Comparison of ENCODE assay signal across 8 mouse cellular contexts in the genomic region with DNA sequence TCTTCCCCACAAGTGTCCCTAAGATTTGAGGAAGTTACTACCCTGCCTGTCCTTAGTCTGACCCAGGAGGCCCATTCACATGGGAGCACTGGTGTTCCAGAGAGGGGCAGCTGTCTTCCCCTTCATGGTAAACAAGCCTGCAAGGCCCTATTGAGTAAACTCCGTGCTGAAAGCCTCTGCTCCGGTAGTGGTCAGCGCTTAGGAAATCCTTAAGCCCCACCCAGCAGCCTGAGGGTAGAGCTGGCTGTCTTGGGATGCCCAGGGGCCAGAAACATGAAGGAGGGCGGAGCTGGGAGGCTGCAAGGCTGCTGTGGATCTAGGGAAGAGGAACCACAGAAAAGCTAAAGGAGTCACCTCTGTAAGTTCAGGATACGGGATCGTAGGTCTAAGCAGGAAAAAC. TPM values are rescaled to one million over a fixed set of nuclear protein-coding genes. Genes with fewer than 3 reads are reported as not detected.
DNase-seq lines count a peak whose midpoint lies in the region; ATAC-seq and TF ChIP-seq lines count a peak whose summit lies in the region.

No protein-coding gene starts in this region.

- H3K4me2 ChIP-seq in heart, embryonic 16.5 days (ENCODE audit: low read depth, low read length) = peak overlapping the region; percentile 54
- peak overlapping the region; percentile 87 for H3K4me2 ChIP-seq in liver, embryonic 15.5 days
- H3K4me2 ChIP-seq in stomach, embryonic 14.5 days (replicated peaks; ENCODE audit: low read depth, low read length) = no peak overlapping the region; the same call in 1 of the 2 replicates
- no peak overlapping the region; the same call in 1 of the 2 replicates for H3K4me2 ChIP-seq in hindbrain, postnatal 0 days (ENCODE audit: low read depth, low read length)

- TF ChIP-seq CTCF in hindbrain, postnatal 0 days (IDR thresholded peaks at IDR 0.05; ENCODE audit: low read depth) = no peak

- no peak overlapping the region for H3K4me3 ChIP-seq in heart, embryonic 16.5 days (ENCODE audit: low read length)
- peak overlapping the region; percentile 74 for H3K4me3 ChIP-seq in liver, embryonic 15.5 days (replicated peaks)
- H3K4me3 ChIP-seq in stomach, embryonic 14.5 days (ENCODE audit: low read depth, low read length) = no peak overlapping the region
- H3K4me3 ChIP-seq in hindbrain, postnatal 0 days (ENCODE audit: low read length) = no peak overlapping the region

- WGBS in heart, embryonic 16.5 days = 47% methylated on average over 6 of the region's 6 CpGs
- 29% methylated on average over 6 of the region's 6 CpGs for WGBS in liver, embryonic 15.5 days (ENCODE audit: insufficient replicate concordance)
- WGBS in stomach, embryonic 14.5 days = 36% methylated on average over 6 of the region's 6 CpGs
- 48% methylated on average over 6 of the region's 6 CpGs for WGBS in hindbrain, postnatal 0 days

- no peak for ATAC-seq in heart, embryonic 16.5 days (replicated peaks; ENCODE audit: extremely low read depth, insufficient read depth, low FRiP score)
- peak; percentile 14; the same call in 1 of the 2 replicates for ATAC-seq in liver, embryonic 15.5 days (ENCODE audit: insufficient read depth)
- ATAC-seq in stomach, embryonic 14.5 days (ENCODE audit: insufficient number of reproducible peaks, insufficient read depth, low FRiP score, low read depth) = no peak
- no peak for ATAC-seq in hindbrain, postnatal 0 days

- H3K9me3 ChIP-seq in heart, embryonic 16.5 days (replicated peaks; ENCODE audit: control insufficient read depth, low read length) = no peaks in the 10 kb centered on the region
- H3K9me3 ChIP-seq in liver, embryonic 15.5 days (replicated peaks) = no peaks in the 10 kb centered on the region
- no peaks in the 10 kb centered on the region for H3K9me3 ChIP-seq in stomach, embryonic 14.5 days (ENCODE audit: control insufficient read depth, low read depth, low read length)
- H3K9me3 ChIP-seq in hindbrain, postnatal 0 days (ENCODE audit: low read length) = no peaks in the 10 kb centered on the region

- H3K9ac ChIP-seq in heart, embryonic 16.5 days (ENCODE audit: low read length) = no peak overlapping the region
- peak overlapping the region; percentile 82 for H3K9ac ChIP-seq in liver, embryonic 15.5 days
- no peak overlapping the region for H3K9ac ChIP-seq in stomach, embryonic 14.5 days (replicated peaks; ENCODE audit: low read depth, low read length)
- H3K9ac ChIP-seq in hindbrain, postnatal 0 days (replicated peaks; ENCODE audit: low read length) = no peak overlapping the region

- no peak overlapping the region; the same call in 1 of the 2 replicates for H3K27ac ChIP-seq in heart, embryonic 16.5 days (ENCODE audit: low read length)
- H3K27ac ChIP-seq in liver, embryonic 15.5 days (replicated peaks) = peak overlapping the region; percentile 94
- H3K27ac ChIP-seq in stomach, embryonic 14.5 days (ENCODE audit: low read length) = peak overlapping the region; percentile 86; the same call in 1 of the 2 replicates
- no peak overlapping the region for H3K27ac ChIP-seq in hindbrain, postnatal 0 days

- H3K4me1 ChIP-seq in heart, embryonic 16.5 days (ENCODE audit: control insufficient read depth, insufficient read depth, low read length) = peaks cover 28% of the 10 kb centered on the region
- H3K4me1 ChIP-seq in liver, embryonic 15.5 days (replicated peaks) = peaks cover 78% of the 10 kb centered on the region
- H3K4me1 ChIP-seq in stomach, embryonic 14.5 days (ENCODE audit: control insufficient read depth, insufficient read depth, low read length) = peaks cover 58% of the 10 kb centered on the region
- H3K4me1 ChIP-seq in hindbrain, postnatal 0 days (ENCODE audit: insufficient read depth, low read length) = no peaks in the 10 kb centered on the region

- no peaks in the 10 kb centered on the region for H3K27me3 ChIP-seq in heart, embryonic 16.5 days (ENCODE audit: control insufficient read depth, insufficient read depth, low read length)
- H3K27me3 ChIP-seq in liver, embryonic 15.5 days = no peaks in the 10 kb centered on the region
- H3K27me3 ChIP-seq in stomach, embryonic 14.5 days (ENCODE audit: control insufficient read depth, insufficient read depth, low read length) = no peaks in the 10 kb centered on the region
- no peaks in the 10 kb centered on the region for H3K27me3 ChIP-seq in hindbrain, postnatal 0 days (ENCODE audit: insufficient read depth, low read length)

- no peaks in the 10 kb centered on the region for H3K36me3 ChIP-seq in heart, embryonic 16.5 days (ENCODE audit: control insufficient read depth, insufficient read depth)
- H3K36me3 ChIP-seq in liver, embryonic 15.5 days (replicated peaks) = no peaks in the 10 kb centered on the region
- H3K36me3 ChIP-seq in stomach, embryonic 14.5 days (ENCODE audit: control insufficient read depth, insufficient read depth, low read length) = no peaks in the 10 kb centered on the region
- no peaks in the 10 kb centered on the region for H3K36me3 ChIP-seq in hindbrain, postnatal 0 days (ENCODE audit: insufficient read depth, low read length)

- peak; percentile 26 for DNase-seq in embryo, embryonic 10.5 days (ENCODE audit: low spot score)
- no peak for DNase-seq in embryo, embryonic 9.5 days (ENCODE audit: extremely low spot score)
- DNase-seq in adrenal gland, postnatal 14 days = peak; percentile 57
- no peak for DNase-seq in retina, postnatal 1 day
- DNase-seq in hindbrain, postnatal 0 days (ENCODE audit: low spot score) = no peak

RNA-seq across cellular contexts. Expression of gene Vsir, which starts 2.4 kb away (rescaled TPM):
- total RNA-seq in adrenal gland, postnatal 14 days (2021) = 12.8 and 22.1 TPM in 2 replicates
- polyA plus RNA-seq in heart, embryonic 16.5 days (2015; fragmentation: Nextera tagmentation; extraction: Ambion mirVana) = 3.3 and 4.0 TPM in 2 replicates
- polyA plus RNA-seq in liver, embryonic 15.5 days (2015; fragmentation: Nextera tagmentation; extraction: Ambion mirVana) = 11.0 and 11.4 TPM in 2 replicates
- polyA plus RNA-seq in stomach, embryonic 14.5 days (2014; fragmentation: Nextera tagmentation; extraction: Ambion mirVana) = 4.9 and 6.8 TPM in 2 replicates
- 19.2 and 43.1 TPM in 2 replicates for total RNA-seq in hindbrain, postnatal 0 days (2014; rRNA removed)
- polyA plus RNA-seq in hindbrain, postnatal 0 days (2015; fragmentation: Nextera tagmentation; extraction: Ambion mirVana) = 1.9 and 4.8 TPM in 2 replicates

RNA-seq across cellular contexts. Expression of gene Gm17455, which starts 50.5 kb away (rescaled TPM):
- total RNA-seq in adrenal gland, postnatal 14 days (2021) = not detected in 2 replicates
- polyA plus RNA-seq in heart, embryonic 16.5 days (2015; fragmentation: Nextera tagmentation; extraction: Ambion mirVana) = 0.24 and 0.28 TPM in 2 replicates
- 0.22 TPM in 1 of 2 replicates, not detected in the other for polyA plus RNA-seq in liver, embryonic 15.5 days (2015; fragmentation: Nextera tagmentation; extraction: Ambion mirVana)
- polyA plus RNA-seq in stomach, embryonic 14.5 days (2014; fragmentation: Nextera tagmentation; extraction: Ambion mirVana) = 0.41 and 1.4 TPM in 2 replicates
- 2.4 and 19.4 TPM in 2 replicates for total RNA-seq in hindbrain, postnatal 0 days (2014; rRNA removed)
- polyA plus RNA-seq in hindbrain, postnatal 0 days (2015; fragmentation: Nextera tagmentation; extraction: Ambion mirVana) = 8.9 and 12.4 TPM in 2 replicates

Comparison
In these comparisons a context has a peak if more than half of its experiments do, and no peak if none do; other contexts are left out.
1. DNase-seq: peak in embryo, embryonic 10.5 days (single experiment) and adrenal gland, postnatal 14 days (single experiment); none in embryo, embryonic 9.5 days (single experiment), retina, postnatal 1 day (single experiment) and hindbrain, postnatal 0 days (single experiment).
2. H3K27ac ChIP-seq: peak in liver, embryonic 15.5 days (single experiment) and stomach, embryonic 14.5 days (single experiment); none in heart, embryonic 16.5 days (single experiment) and hindbrain, postnatal 0 days (single experiment).
3. H3K4me2 ChIP-seq: peak in heart, embryonic 16.5 days (single experiment) and liver, embryonic 15.5 days (single experiment); none in stomach, embryonic 14.5 days (single experiment) and hindbrain, postnatal 0 days (single experiment).